Mouse (Mus musculus) mouse embryonic stem cell (cell line): ENCODE results near the gene Epb41l4b.

ENCODE experiments used
- in situ Hi-C, 2 experiments: fragments of 300-500 bp; cut with MboI; formaldehyde crosslinking; loops; 1 replicate in 1 of 2; 3 replicates in 1 of 2; pipeline ENCODE4 v1.14.3; 2019 to 2020; ENCODE audit warnings: low sequenced_read_pairs in 2 of 2, low pct_unique_long_range_greater_than_20kb in 1 of 2, mixed read lengths in 1 of 2; ENCODE audit not compliant: unreplicated experiment in 1 of 2

Gene Epb41l4b

DNA sequence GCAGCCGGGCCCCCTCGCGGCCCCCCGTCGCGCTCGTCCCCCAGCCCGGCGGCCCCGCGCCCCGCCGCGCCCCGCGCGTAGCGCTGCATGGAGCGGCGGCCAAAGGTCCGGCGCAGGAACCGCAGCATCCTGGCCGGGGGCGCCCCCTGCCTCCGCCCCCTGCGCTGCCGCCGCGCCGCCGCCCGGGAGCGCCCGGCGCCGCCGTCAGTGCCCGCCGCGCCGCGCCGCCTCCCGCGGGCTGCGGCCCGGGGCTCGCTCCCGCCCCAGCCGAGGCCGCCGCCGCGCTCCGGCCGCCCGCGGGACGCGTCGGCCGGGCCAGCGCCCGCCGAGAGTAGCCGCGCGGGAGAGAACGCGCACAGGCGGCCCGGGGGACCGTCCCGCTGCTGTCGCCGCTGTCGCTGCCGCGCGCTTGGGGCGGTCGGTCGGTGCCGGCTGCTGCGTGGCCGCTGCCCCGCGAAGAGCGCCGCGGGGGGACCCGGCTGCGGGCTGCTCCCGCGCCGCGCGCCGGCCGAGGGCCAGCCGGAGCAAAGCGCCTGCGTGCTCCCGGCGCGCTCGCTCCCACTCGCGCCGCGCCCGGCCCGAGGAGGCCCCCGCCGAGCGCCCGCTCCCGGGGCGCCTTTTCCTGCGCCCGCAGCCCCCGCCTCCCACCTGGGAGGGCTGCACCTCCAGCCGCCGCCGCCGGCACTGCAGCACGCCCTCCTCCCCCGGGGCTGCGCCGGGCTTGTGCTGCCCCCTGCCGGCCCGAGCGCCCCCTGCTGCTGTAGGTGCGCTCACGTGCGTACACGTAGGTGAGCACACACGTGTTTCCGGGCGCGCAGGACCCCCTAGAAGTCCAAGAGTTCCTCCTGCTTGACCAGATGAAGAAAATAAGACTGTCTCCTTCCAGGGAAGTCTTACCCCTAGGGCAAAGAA lies at the start of gene Epb41l4b:
Epb41l4b (minus strand) TSS at position 412 of the 912 bp plus-strand sequence.
- in situ Hi-C loops = no loop called here

DNA sequence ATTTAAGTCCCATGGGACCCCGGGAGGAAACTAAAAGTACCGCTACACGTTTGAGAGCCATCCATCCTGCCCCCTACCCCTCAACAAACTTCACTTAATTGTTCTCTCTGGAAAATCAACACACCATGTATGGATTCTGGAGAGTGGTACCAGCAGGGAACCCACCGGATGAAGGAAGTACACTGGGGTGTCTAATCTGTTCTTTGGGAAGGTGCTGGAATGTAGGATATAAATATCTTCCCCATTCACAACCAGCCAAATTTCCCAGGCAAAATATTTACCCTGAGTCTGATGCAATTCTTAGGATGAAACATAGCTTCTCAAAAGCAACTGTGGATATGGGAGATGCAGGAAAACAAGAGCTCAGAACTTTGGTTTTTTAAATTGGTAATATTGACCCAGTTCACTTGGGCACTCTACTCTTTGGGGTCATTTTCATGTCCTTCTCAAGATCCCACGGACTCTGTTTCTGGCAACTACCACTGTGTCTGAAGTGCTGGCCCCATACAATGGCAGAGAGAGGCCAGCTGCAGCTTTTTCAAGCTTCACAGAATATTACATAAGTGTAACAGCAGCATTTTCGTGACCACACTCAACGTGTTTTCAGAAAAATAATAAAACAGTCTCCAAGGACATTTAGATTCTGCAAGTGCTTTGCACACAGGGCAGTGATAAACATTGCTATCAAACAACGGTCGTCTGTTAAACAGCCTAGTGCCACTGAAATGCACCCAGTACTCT lies 48.5 kb upstream of the Epb41l4b start:
- in situ Hi-C loops = no loop called here

DNA sequence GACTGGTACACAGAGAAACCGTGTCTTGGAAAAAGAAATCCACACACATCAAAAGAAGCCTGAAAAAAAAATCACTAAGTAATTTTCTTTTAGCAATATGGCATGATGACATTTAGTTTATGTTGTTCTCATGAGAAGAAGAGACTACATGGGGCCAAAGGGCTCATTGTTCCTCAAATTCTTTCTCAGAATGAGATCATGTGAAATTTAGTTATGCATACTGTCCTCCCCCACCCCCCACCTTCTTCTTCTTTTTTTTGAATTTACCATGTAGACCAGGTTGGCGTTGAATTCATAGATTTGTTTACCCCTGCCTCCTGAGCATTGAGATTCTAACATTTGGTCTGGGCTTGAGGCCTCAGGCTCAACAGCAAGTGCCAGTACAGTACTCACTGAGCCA lies 46.6 kb upstream of the Epb41l4b start:
- in situ Hi-C loops = no loop called here

DNA sequence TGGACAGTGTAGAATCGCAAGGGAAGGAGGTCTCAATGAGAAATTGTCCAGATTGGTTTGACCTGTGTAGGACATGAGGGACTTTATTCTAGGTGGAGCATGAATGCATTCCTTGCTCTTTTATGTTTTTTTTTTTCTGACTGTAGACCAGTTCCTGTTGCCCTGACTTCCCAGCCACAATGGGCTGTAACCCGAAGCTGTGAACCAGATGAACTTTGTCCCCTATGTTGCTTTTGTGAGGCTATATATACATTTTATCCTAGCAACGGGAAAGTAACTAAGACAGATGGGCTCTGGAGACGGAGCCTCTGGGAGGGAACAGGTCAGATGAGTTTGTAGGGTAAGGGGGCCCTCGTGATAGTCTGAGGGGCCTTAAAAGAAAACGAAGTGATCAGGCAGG lies 42.8 kb upstream of the Epb41l4b start:
- in situ Hi-C loops = no loop called here

DNA sequence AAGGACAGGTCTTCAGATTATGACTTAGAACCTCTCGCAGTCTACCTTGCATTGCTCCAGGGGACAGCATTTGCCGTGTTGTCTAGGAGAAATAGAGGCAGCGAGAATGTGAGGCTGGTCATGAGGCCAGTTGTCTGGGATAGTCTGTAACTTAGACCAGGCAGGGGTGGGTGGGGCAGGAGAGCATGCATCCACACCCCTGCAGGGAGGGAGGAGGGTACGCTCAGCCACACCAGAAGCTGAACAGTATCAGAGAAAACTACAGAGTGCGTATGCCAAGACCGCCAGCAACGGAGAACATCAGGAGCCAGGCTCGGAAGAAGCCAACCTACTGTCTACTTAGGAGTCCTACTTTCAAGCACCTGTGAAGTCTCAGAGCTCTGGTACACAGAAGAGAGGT lies 42.2 kb upstream of the Epb41l4b start:
- in situ Hi-C loops = no loop called here

DNA sequence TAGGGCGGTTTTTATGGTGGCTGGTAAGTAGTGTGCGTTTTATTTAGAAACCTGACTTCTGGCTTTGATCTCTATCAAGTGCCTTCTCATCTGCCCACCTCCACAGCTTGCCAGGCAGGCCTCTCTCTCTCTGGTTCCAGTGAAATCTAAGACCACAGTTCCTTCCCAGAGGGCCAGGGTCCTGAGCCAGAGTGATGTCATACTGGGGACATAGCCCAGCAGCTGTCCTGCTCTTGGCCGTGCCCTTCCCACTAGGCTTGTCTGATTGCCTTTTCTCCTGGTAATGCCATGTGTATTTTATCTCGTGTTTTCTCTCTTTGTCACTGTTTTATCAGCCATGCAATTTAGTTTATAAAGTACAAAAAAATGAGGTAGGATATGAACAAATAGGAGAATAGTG lies 40.3 kb upstream of the Epb41l4b start:
- in situ Hi-C loops = no loop called here

DNA sequence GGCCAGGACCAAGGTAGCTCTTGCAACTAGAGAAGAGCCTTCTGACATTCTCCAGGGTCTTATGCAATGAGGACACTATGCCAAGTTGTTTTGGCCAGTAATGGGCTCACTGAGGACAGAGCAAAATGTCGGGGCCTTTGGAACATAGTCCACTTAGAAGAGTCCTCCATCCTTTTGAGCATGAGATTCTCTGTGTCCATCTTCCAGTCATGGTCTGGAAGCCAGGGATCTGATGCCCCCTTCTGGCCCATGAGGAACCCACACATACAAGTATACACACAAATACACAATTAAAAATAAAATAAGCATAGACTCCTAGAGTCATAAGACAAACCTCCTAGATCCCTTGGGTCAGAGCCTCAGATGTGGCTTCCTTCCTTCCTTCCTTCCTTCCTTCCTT lies 38.3 kb upstream of the Epb41l4b start:
- in situ Hi-C loops = no loop called here

DNA sequence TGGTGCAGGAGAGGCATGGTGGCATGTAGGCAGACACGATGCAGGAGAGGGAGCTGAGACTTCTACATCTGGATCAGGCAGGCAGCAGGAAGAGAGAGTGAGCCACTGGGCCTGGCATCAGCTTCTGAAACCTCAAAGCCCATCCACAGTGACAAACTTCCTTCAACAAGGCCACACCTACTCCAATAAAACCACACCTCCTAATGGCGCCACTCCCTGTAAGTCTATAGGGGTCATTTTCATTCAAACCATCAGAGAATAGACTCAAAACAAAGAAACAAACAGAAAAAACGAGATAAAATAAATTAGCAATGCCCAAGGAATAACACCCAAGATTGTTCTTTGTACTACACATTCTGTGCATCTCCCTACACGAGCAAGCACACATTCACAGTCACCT lies 35.6 kb upstream of the Epb41l4b start:
- in situ Hi-C loops = no loop called here

DNA sequence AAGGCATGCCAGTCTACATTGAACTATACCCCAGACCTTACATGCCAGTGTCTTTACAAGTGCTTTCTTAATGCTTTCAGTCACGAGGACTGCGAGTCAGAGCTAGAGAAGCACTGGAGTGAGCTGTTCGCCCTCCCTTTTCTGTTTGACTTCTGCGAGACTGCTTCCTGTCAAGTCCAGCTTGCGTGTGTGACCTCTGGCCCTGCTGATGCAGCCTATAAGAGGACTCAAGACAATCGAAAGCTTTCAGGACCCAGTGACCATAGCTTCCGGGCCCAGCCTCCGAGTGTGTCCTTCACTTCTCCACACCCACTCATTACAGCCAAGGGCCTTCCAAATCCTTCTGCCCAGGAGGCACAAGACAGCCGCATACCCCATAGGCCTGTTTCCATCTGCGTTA lies 32.1 kb upstream of the Epb41l4b start:
- in situ Hi-C loops = no loop called here

DNA sequence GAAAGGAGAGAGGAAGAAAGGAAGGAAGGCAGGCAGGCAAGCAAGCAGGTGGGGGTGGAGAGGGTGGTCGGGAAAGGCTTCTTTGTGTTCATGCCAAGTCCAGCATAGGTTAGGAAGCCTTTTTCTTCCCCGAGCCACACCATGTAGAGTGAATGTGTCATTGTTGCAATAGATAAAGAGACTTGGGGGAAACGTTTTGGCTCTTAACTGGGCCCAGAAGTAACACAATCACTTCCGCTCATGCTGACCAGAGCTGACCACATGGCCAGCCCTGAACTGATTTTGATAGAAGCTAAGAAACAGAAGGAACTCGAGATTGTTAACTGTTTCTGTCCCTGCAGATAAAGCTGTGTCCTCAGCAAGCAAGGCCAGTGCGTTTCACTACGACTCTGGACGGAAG lies 29.6 kb upstream of the Epb41l4b start:
- in situ Hi-C loops = no loop called here

DNA sequence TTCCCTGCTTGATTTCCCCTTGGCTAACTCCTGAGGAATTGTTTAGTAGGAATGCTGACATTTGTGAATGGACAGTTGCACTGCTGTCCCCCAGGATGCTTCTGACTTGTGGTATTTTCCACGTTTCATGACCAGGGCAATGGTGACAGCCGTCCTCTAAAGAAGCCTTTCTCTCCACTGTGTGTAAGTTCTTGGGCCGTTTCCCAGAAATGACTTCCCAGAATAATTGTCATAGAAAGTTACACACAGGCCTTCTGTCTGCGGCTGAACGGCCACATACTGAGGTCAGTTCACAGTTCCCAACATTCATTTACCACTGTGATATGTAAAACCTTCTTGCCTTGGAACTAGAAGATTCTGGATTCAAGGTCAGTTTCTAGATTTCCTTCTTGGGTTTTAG lies 28.6 kb upstream of the Epb41l4b start:
- in situ Hi-C loops = no loop called here

DNA sequence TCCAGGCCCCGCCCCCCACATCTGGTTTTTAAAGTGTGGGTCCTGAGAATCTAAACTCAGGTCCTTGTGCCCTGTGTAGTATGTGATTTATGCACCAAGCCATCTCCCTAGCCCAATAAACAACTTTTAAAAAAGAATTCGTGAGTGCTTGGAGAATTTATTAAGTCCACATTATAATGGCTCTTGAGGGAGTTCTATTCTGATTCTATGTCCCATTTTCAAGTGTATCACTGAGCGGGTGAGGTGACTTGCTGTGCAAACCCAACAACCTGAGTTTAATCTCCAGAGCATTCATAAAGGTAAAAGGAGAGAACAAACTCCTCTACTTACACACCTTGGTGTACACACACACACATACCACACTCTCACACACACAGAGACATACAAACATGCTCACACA lies 25.4 kb upstream of the Epb41l4b start:
- in situ Hi-C loops = no loop called here

DNA sequence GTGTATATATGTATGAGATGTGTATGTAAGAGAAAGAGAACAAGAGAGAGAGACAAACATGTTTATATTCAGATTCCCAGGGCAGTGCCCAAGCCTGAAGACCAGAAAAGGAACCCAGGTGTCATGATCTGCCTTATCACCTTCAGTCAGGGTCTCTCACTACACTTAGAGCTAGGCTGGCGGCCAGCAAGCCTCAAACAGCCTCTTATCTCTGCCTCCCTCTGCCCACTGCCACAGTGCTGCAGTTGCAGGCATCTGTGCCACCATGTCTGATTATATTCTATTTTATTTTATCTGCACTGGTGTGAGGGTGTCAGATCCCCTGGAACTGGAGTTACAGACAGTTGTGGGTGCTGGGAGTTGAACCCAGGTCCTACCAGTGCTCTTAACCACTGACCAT lies 25.0 kb upstream of the Epb41l4b start:
- in situ Hi-C loops = no loop called here

DNA sequence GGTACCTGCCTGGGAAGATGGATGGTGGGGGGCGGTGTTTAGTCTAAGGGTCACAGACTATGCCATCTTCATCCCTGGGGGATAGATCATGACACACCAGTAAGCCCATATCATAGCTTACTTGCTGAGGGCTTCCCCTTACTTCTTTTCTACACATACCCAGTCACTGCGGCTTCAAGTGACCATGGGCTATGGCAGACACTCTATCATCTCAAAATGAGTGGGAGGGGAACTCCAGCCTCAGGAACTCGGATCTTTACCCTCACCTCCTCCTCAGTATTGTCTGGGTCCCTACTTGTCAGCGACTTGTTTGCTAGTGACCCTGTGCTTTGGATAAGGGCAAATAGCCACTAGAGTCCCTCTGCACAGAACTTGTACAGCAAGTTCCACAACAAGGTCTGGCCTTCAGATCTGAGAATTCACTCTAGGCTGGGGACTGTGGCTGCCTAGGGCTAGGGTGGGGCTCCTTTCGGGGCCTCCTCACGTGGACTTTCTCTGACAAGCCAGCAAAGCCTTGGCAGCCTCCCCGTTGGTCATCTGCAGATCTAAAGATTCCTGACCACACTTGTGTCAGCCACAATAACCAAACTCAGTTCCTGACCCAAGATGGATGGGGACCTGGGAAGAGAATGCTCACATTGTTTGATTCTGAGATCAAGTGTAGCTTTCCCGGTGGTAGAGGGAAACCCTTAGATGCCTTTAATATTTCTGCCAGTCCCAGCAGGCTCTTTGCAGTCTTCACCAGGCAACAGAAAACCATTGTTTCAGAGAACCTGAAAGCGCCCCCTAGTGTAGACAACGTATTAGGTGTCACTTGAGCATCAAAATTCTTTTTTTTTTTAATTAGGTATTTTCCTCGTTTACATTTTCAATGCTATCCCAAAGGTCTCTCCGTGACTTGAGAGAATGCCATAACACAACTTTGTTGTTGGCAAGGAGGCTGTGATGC lies 24.0 kb upstream of the Epb41l4b start:
- in situ Hi-C loops = no loop called here

DNA sequence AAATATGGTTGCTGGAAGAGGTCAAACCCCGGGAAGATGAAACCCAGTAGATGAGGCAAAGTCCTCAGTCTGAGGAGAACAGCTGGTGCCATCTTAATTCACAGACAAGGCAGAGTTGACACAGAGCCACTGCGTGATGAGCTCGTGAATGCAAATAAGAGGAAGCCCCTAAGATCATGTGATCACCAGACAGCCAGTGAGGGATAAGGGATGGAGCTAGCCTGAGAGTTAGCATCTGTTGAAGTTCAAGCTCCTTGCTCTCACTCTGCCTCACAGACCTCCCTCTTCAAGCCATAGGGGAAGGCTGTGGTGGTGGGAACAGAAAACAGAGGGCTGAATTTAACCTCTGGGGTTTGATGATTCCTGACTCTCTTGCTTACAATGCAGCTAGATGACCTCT lies 22.4 kb upstream of the Epb41l4b start:
- in situ Hi-C loops = no loop called here

DNA sequence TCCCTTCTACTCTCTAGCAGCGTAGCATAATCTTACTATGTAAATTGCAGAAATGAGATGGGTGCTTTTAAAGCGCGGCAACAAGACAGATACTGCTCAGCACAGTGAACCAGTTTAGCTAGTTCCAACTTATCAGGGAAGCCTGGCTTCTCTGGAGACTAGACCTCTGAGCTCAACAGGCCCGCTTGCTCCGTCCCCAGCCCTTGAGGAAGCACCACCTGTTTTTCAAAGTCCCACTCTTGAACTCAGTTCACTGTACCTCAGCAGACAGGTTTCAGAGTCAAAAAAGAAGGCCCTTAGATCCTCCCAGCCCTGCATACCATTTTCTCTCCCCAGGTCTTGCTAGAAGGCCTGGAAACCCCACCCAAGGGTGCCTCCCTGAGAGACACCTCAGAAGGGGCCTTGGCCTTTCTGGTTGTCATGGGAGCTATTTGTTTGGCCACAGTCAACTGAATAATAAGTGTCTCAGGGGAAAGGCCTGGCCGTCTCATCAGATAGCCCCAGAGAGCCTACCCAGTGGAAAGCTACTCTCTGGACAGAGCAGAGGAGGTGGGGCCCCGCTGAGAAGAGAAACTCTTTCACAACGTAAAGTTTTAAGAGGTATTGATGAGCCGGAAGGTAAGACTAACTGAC lies 21.5 kb upstream of the Epb41l4b start:
- in situ Hi-C loops = no loop called here

DNA sequence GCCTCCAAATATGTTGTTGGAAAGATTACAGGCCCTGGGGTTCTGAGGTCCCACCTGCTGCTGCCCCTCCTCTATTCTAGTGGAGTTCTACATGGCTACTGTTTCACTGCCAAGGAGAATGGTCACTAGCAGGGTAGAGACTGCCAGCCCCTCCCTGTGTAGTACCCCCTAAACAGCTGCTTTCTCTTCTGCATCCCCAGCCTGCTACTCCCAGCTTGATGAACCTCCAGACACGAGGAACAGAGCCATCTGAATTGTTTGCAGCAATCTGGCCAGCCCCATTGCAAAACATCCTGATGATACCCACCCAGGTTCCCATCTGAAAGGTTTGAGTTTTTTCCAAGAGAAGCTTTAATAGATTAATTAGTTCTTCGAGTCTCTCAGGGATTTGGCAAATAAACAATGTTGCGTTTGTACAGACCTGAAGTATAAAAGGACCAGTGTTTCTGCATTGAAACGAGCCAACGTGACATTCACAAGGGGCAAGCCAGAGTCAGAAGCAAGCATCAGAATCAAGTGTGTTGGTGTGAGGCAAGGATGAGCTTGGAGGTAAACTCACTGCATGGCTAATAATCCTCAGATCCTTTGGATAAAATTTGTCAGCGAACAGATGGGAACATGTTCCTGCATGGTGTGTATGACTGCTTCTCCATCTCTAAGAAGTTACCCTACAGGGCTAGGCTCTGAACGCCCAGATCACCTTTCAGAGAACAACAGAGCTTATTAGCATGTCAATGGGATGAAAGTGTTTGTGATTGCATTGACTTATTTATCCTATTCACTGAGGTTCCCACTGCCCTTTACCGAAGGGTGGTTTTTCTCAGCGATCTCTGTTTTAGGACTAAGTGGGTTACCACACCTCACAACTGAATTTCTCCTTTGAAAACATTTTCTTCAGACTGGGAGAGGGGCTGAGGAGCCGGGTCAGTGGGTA lies 19.8 kb upstream of the Epb41l4b start:
- in situ Hi-C loops = no loop called here
